Mouse (Mus musculus) urinary bladder, postnatal 36 days (tissue): ENCODE data around the gene Igsf21.

Source experiments
- DNase-seq, 2 experiments: peaks; one replicate each; pipeline ENCODE4 v3.0.0; 2022; ENCODE audit warnings: low spot score in 2 of 2, mixed read lengths in 1 of 2

Igsf21 gene

DNA sequence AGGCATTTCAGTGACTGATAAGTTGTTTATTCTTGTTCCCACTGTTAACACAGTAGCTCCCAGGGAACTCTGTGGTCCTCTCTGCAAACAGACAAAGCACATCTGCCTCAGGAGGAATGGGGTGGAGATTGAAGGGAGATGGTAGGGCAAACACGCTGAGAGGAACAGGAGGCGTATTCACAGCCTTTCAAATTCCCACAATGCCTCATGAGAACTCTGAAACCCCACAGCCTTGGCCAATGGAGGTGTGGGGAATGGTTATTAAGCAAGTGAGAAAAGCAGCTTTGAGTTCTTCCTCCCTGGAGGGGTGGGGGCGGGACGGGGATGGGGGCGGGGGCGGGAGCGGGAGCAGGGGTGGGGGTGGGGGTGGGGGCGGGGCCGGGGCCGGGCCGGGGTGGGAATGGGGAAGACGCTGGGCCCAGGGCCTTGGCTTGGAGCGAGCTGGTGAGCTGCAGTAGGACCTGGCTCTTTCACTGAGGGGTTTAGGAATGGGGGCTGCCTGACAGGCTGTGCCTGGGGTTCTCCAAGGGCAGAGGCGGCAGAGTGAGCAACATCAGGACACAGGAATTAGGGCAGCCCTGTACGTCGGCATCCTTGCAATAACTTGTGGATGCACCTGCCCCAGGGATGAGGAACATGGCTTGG lies 253.4 kb downstream of the Igsf21 start:
- no peak for DNase-seq

DNA sequence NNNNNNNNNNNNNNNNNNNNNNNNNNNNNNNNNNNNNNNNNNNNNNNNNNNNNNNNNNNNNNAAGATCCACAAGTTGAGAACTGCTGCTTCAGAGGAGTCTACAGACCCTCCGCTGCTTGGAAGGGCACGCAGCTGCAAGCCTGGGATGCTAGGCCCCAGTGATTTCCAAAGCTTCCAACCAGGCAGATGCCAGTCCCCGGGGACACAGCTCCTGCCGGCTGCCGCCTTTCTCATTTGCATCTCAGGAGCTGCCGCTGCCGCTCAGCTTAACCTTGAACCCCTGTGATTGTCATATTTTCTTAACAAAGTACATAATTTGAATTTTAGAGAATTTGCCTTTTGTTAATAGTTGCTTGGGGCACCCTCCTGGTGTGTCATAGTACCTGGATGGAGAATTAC lies 259.7 kb downstream of the Igsf21 start:
- DNase-seq = no peak

DNA sequence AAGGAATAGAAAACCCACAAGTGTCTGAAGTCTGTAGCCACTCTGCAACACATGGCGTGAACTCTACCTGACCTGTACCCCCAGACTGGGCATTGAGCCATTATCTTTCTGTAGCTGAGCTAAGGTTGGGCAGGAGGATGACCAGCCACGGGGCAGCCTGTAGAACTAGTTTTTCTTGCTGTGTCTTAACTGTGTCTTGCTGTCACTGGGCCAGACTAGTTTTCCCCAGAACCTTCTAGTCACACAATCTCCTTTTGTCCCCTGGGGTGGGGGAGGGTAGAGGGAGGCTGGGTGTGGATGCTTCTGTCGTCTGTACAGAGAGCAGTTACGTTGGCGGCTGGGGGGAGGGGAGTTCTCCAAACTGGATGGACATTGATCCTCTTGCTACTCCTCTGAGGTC lies 267.9 kb downstream of the Igsf21 start:
- peak; percentile 79 to 85 for DNase-seq

DNA sequence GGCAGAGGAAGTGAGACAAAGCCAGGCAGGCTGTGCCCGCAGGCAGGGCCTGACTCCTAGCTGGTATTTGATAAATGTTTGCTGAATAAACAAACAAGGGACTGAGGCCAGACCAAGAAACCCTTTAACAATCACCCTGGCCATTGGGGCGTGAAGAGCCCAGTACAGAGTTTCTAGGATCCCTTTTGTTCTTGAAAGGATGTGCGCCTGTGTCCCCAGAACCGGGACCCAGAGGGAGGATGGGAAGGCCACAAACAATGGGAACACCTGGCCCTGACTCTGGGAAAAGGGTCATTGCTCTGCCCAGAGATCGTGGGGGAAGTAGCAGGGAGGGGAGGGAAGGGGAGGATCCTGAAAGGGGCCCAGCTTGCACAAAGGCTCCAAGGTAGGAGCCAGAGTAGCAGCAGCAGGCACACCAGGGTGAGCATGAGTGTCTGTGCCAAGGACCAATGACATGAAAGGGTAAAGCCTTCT lies 269.2 kb downstream of the Igsf21 start:
- peak in 1 of 2 experiments; percentile 39 for DNase-seq
